Comparison of ENCODE assay signal across 8 mouse cellular contexts in the genomic region with DNA sequence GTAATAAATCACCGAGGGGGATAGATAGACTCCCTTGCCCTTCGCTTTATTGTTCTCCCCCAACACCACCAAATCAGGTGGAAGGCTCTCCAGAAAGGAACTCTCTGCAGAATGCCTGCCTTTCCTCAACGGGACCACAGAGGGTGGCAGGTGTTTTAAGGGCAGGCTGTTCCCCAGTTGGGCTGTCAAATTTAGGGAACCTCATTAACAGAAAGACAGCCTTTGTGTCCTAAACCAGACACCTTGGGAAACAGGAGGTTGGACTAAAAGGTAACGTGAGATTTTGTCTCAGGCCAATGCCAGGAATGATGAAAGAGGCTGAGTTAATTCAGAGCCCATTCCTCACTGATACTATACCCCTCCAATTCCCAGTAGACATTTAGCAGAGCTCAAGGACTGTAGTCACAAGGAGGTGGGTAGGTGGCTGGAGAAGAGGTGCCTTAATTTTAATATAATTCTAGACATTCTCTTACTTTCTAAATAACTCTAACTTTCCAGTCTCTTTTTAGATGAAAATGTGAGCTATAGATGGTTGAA. TPM values are rescaled to one million over a fixed set of nuclear protein-coding genes. Genes with fewer than 3 reads are reported as not detected.
DNase-seq lines count a peak whose midpoint lies in the region; ATAC-seq and TF ChIP-seq lines count a peak whose summit lies in the region.

No protein-coding gene starts in this region.

- TF ChIP-seq CTCF in lung, embryonic 14.5 days (IDR thresholded peaks at IDR 0.05; ENCODE audit: low read depth), result no peak

- H3K27me3 ChIP-seq in lung, embryonic 14.5 days (ENCODE audit: insufficient read depth, low read length), result peaks cover 22% of the 10 kb centered on the region
- 0 out of 2 replicates have a peak, but pooled peaks cover 3% of the 10 kb centered on the region for H3K27me3 ChIP-seq in forebrain, embryonic 13.5 days
- no peaks in the 10 kb centered on the region for H3K27me3 ChIP-seq in limb, embryonic 14.5 days (ENCODE audit: control insufficient read depth, insufficient read depth, low read length)
- H3K27me3 ChIP-seq in stomach, embryonic 14.5 days (ENCODE audit: control insufficient read depth, insufficient read depth, low read length), result no peaks in the 10 kb centered on the region

- ATAC-seq in lung, embryonic 14.5 days (ENCODE audit: insufficient read depth), result no peak
- no peak for ATAC-seq in forebrain, embryonic 13.5 days
- ATAC-seq in limb, embryonic 14.5 days (ENCODE audit: low FRiP score, low read depth), result no peak
- no peak for ATAC-seq in stomach, embryonic 14.5 days (ENCODE audit: insufficient number of reproducible peaks, insufficient read depth, low FRiP score, low read depth)

- peak overlapping the region; percentile 87 for H3K4me3 ChIP-seq in lung, embryonic 14.5 days (ENCODE audit: low read depth, low read length)
- peak overlapping the region; percentile 96 for H3K4me3 ChIP-seq in forebrain, embryonic 13.5 days
- H3K4me3 ChIP-seq in limb, embryonic 14.5 days (replicated peaks; ENCODE audit: low read length), result peak overlapping the region; percentile 98
- H3K4me3 ChIP-seq in stomach, embryonic 14.5 days (ENCODE audit: low read depth, low read length), result peak overlapping the region; percentile 99

- H3K4me2 ChIP-seq in lung, embryonic 14.5 days, result peak overlapping the region; percentile 78
- peak overlapping the region; percentile 67 for H3K4me2 ChIP-seq in forebrain, embryonic 13.5 days
- peak overlapping the region; percentile 44 for H3K4me2 ChIP-seq in limb, embryonic 14.5 days (replicated peaks; ENCODE audit: low read depth, low read length, severe bottlenecking)
- peak overlapping the region; percentile 64 for H3K4me2 ChIP-seq in stomach, embryonic 14.5 days (replicated peaks; ENCODE audit: low read depth, low read length)

- peak overlapping the region; percentile 85 for H3K9ac ChIP-seq in lung, embryonic 14.5 days
- peak overlapping the region; percentile 99 for H3K9ac ChIP-seq in forebrain, embryonic 13.5 days
- H3K9ac ChIP-seq in limb, embryonic 14.5 days (ENCODE audit: low read depth, low read length, severe bottlenecking), result peak overlapping the region; percentile 99
- H3K9ac ChIP-seq in stomach, embryonic 14.5 days (replicated peaks; ENCODE audit: low read depth, low read length), result peak overlapping the region; percentile 97

- no peaks in the 10 kb centered on the region for H3K4me1 ChIP-seq in lung, embryonic 14.5 days (ENCODE audit: insufficient read depth)
- peaks cover 42% of the 10 kb centered on the region for H3K4me1 ChIP-seq in forebrain, embryonic 13.5 days
- peaks cover 28% of the 10 kb centered on the region for H3K4me1 ChIP-seq in limb, embryonic 14.5 days (ENCODE audit: control insufficient read depth, insufficient read depth, low read length)
- H3K4me1 ChIP-seq in stomach, embryonic 14.5 days (ENCODE audit: control insufficient read depth, insufficient read depth, low read length), result peaks cover 9% of the 10 kb centered on the region; the same call in 1 of the 2 replicates

- peak overlapping the region; percentile 89; the same call in 1 of the 2 replicates for H3K27ac ChIP-seq in lung, embryonic 14.5 days (ENCODE audit: low read depth)
- peak overlapping the region; percentile 97 for H3K27ac ChIP-seq in forebrain, embryonic 13.5 days
- peak overlapping the region; percentile 97 for H3K27ac ChIP-seq in limb, embryonic 14.5 days (replicated peaks; ENCODE audit: low read depth, low read length)
- H3K27ac ChIP-seq in stomach, embryonic 14.5 days (ENCODE audit: low read length), result peak overlapping the region; percentile 94

- H3K36me3 ChIP-seq in lung, embryonic 14.5 days (ENCODE audit: insufficient read depth), result no peaks in the 10 kb centered on the region
- no peaks in the 10 kb centered on the region for H3K36me3 ChIP-seq in forebrain, embryonic 13.5 days (ENCODE audit: poor library complexity, severe bottlenecking)
- no peaks in the 10 kb centered on the region for H3K36me3 ChIP-seq in limb, embryonic 14.5 days (ENCODE audit: control insufficient read depth, insufficient read depth, low read length)
- H3K36me3 ChIP-seq in stomach, embryonic 14.5 days (ENCODE audit: control insufficient read depth, insufficient read depth, low read length), result no peaks in the 10 kb centered on the region

- H3K9me3 ChIP-seq in lung, embryonic 14.5 days (ENCODE audit: low read depth, low read length), result no peaks in the 10 kb centered on the region
- H3K9me3 ChIP-seq in forebrain, embryonic 13.5 days (replicated peaks), result no peaks in the 10 kb centered on the region
- no peaks in the 10 kb centered on the region for H3K9me3 ChIP-seq in limb, embryonic 14.5 days (ENCODE audit: control insufficient read depth, low read length)
- H3K9me3 ChIP-seq in stomach, embryonic 14.5 days (ENCODE audit: control insufficient read depth, low read depth, low read length), result no peaks in the 10 kb centered on the region; the same call in 1 of the 2 replicates

- TF ChIP-seq POLR2A in limb, embryonic 14.5 days (IDR thresholded peaks at IDR 0.05; ENCODE audit: borderline replicate concordance, extremely low read depth, insufficient read depth, insufficient read length), result no peak

- 3% methylated on average over 4 of the region's 4 CpGs for WGBS in lung, embryonic 14.5 days
- 4% methylated on average over 4 of the region's 4 CpGs for WGBS in forebrain, embryonic 13.5 days
- 2% methylated on average over 4 of the region's 4 CpGs for WGBS in limb, embryonic 14.5 days
- WGBS in stomach, embryonic 14.5 days, result 5% methylated on average over 4 of the region's 4 CpGs

- no peak for DNase-seq in lung, embryonic 14.5 days
- DNase-seq in lung, postnatal 14 days, result no peak
- DNase-seq in limb, embryonic 14.5 days (ENCODE audit: low spot score), result no peak
- DNase-seq in thymus, postnatal 10 days (ENCODE audit: low spot score in 2 of 2), result no peak
- DNase-seq in layer of hippocampus, postnatal 36 days, result no peak
- no peak for DNase-seq in right cerebral cortex, postnatal 36 days (ENCODE audit: low spot score in 2 of 2)

RNA-seq across cellular contexts. Expression of gene Cdon, which starts 1.5 kb away (rescaled TPM):
- polyA plus RNA-seq in lung, embryonic 14.5 days (2014; fragmentation: Nextera tagmentation; extraction: Ambion mirVana), result 5.2 and 5.4 TPM in 2 replicates
- polyA plus RNA-seq in forebrain, embryonic 13.5 days (2015; fragmentation: Nextera tagmentation; extraction: Ambion mirVana), result 20.7 and 22.1 TPM in 2 replicates
- polyA plus RNA-seq in limb, embryonic 14.5 days (2012; rRNA removed), result 83.7 and 98.3 TPM in 2 replicates
- polyA plus RNA-seq in limb, embryonic 14.5 days (2014; fragmentation: Nextera tagmentation; extraction: Ambion mirVana), result 39.6 and 40.9 TPM in 2 replicates
- polyA plus RNA-seq in stomach, embryonic 14.5 days (2014; fragmentation: Nextera tagmentation; extraction: Ambion mirVana), result 12.7 and 13.8 TPM in 2 replicates
- 10 to 100 TPM; 11.7 to 12.2 TPM for total RNA-seq in layer of hippocampus, postnatal 36 days (2021)
